Mouse (Mus musculus) lung, embryonic 15.5 days (tissue): Measurements from ENCODE around the gene Ldhc. TPM values are rescaled to one million over a fixed set of nuclear protein-coding genes. Genes with fewer than 3 reads are reported as not detected.
"Not testable (repeated sequence)": the region's sequence is repeated elsewhere in the genome, so short reads cannot be mapped to it uniquely, and the experiment has no call there.

Experiments used
- ATAC-seq: fragments of 200-750 bp; cut with Nextera tagmentation; 2 replicates; pipeline ENCODE4 v1.8.0; 2017; ENCODE audit warnings: moderate number of reproducible peaks, borderline replicate concordance; ENCODE audit not compliant: low FRiP score, low TSS enrichment; ENCODE audit errors: extremely low read depth
- H3K27ac ChIP-seq: fragments of 300-500 bp; sonication (generic); 2 replicates; pipeline ENCODE4 v1.5.1; 2015; ENCODE audit warnings: moderate library complexity, mild to moderate bottlenecking, inconsistent platforms
- H3K27me3 ChIP-seq: fragments of 300-500 bp; sonication (generic); 2 replicates; pipeline ENCODE4 v1.6.1; 2015; ENCODE audit warnings: inconsistent platforms
- H3K36me3 ChIP-seq: fragments of 300-500 bp; sonication (generic); 2 replicates; pipeline ENCODE4 v1.6.1; 2015; ENCODE audit warnings: inconsistent platforms
- H3K4me1 ChIP-seq: fragments of 300-500 bp; sonication (generic); 2 replicates; pipeline ENCODE4 v1.6.1; 2015; ENCODE audit warnings: inconsistent platforms
- H3K4me2 ChIP-seq: fragments of 300-500 bp; sonication (generic); 2 replicates; pipeline ENCODE4 v1.6.1; 2015; ENCODE audit warnings: inconsistent platforms, mild to moderate bottlenecking, moderate library complexity
- H3K4me3 ChIP-seq: fragments of 300-500 bp; sonication (generic); 2 replicates; pipeline ENCODE4 v1.5.1; 2015; ENCODE audit warnings: mild to moderate bottlenecking, inconsistent platforms
- H3K9ac ChIP-seq: fragments of 300-500 bp; sonication (generic); 2 replicates; pipeline ENCODE4 v1.6.1; 2015; ENCODE audit warnings: inconsistent platforms
- H3K9me3 ChIP-seq: fragments of 300-500 bp; sonication (generic); 2 replicates; pipeline ENCODE4 v1.6.1; 2016; ENCODE audit warnings: inconsistent platforms
- WGBS: fragments of 180-500 bp; shearing (Covaris S2); methylation state at CpG from one replicate; pipeline ENCODE4 v1.1.7; 2015; 5-methylcytosine and 5-hydroxymethylcytosine counted together
- polyA plus RNA-seq: library from polyadenylated mRNA; unstranded; fragments of >200 nt; fragmentation: Nextera tagmentation; extraction: Ambion mirVana; gene quantifications from 2 replicates; pipeline ENCODE4 v1.2.1, GENCODE M21; 2015

Ldhc gene
- polyA plus RNA-seq, result 0.14 TPM in 1 of 2 replicates, not detected in the other

DNA sequence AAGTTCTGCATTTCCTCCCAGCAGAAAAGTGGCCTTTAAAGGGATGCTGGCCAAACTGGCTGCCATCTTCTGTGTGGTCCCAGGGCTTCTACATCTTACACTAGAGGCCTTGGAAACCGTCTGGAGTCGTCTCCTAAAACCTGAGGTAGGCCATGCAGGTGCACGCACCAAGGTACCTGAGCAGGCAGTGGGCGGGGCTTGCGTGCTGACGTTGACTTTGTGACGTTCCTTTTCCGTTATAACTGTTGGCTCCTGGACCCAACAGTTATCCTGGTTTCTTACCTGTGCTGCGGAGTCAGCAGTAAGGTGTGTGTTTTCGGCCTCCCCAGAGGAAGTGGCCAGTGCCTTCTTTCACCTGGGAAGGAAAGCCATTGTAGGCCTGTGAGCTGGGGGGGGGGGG is at the start of gene Ldhc:
Ldhc (plus strand) TSS at position 208 of the 400 bp plus-strand sequence.
- Histone ChIP-seq H3K4me3 (no peak within 1 kb of the TSS), H3K27me3 (no peaks in the 10 kb centered on the region), H3K27ac (no peak within 1 kb of the TSS), H3K36me3 (peaks cover 4% of the 10 kb centered on the region), H3K4me2 (no peak within 1 kb of the TSS), H3K9me3 (no peaks in the 10 kb centered on the region), H3K9ac (no peak within 1 kb of the TSS), H3K4me1 (no peaks in the 10 kb centered on the region)
- no peak for ATAC-seq
- 35% methylated on average over 10 of the region's 10 CpGs for WGBS

DNA sequence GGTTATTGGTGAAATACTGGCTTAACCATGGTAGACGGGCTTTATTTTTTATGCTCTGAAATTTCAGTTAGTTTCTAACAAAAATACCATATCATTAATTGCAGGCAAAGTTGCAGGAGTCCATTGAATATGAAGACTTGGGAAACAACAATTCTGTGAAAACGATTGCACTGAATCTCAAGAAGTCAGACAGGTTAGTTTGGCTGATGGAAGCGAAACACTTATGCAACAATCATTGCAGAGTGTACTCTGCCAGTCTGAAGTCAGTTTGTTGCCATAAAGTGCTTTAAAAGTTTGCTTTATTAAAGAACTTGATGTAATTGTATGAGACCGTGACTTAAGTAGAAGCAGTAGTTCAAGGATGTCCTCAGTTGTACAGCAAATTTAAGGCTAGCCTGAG is 47.0 kb upstream of the Ldhc start:
- peaks cover 79% of the 10 kb centered on the region for H3K36me3 ChIP-seq
- WGBS, result 82% methylated on average over 4 of the region's 4 CpGs
- ATAC-seq, result no peak

DNA sequence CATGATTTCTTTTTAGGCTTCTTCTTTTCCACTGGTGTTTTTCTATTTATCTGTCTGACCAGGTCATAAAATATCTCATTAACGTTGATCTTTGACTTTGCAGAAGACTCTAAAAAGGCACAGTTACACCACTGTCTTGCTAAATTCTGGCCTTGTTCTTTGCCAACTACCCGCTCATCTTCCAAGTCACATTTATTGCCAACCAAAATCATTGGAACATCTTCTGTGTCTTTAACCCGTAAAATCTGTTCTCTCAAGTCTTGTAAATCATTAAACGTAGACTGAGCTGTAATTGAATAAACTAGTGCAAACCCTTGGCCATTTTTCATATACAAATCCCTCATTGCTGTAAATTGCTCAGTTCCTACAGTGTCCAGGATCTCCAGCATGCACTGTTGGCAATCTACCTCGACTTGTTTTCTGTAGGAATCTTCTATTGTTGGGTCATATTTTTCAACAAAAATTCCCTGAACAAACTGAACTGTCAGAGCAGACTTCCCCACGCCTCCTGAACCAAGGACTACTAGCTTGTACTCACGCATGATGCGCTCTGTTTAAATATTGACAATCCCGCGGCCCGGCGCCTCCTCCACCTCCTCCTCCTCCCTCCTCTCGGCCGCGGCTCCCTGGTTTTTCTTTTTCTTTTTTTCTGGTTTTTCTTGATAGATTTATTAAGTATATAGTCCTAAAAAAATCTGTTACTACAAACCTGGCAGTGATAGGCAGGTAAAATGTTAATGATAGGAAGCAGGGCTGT is 39.9 kb upstream of the Ldhc start:
- H3K9me3 ChIP-seq, H3K4me1 ChIP-seq, ATAC-seq, H3K4me2 ChIP-seq, H3K9ac ChIP-seq, H3K4me3 ChIP-seq, H3K27ac ChIP-seq, H3K27me3 ChIP-seq: not testable (repeated sequence)
- H3K36me3 ChIP-seq, result peaks cover 66% of the 10 kb centered on the region
- WGBS, result 78% methylated on average over 15 of the region's 15 CpGs

More for the DNA sequence above, 47.0 kb upstream of the Ldhc start:
- no peaks in the 10 kb centered on the region for H3K4me1 ChIP-seq
- H3K27me3 ChIP-seq, result no peaks in the 10 kb centered on the region
- H3K4me3 ChIP-seq, result no peak overlapping the region
- no peak overlapping the region for H3K27ac ChIP-seq
- no peaks in the 10 kb centered on the region for H3K9me3 ChIP-seq
- no peak overlapping the region for H3K4me2 ChIP-seq
- H3K9ac ChIP-seq, result no peak overlapping the region

DNA sequence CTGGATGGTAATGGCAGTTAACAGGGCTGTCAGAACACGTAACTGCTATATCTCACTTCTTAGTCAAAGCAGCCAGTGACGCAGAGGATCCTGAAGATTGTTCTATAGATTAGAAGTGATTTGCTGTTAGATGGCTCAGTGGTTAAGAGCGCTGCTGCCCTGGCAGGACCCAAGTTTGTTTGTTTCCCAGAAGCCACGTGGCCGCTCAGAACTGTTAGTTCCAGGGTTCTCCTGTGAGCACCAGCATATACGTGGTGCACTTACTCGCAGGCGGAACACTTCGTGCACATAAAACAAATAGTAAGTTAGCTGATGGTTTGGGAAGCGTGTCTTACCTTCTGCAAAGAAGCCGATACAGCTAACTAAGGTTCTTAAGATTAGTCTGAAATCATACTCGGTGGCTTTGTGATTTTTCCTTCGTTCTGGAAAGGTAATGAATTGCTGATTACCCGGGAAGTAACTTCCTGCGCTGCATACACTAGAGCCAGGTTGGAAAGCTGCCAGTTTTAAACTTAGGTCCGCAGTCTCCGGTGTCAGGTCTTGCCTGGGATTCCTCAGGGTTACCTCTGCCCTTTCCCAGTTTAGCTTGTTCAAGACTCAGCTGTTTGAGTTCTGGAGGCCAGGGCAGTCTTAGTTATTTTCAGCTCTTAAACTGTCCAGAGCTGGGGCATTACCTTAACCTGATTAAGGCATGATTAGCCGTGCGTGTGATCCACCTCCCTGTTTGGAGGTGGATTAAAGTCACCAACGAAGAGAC is 33.8 kb upstream of the Ldhc start:
- ATAC-seq, result no peak
- 0 out of 2 replicates have a peak overlapping the region, but pooled peaks have one; percentile 7 for H3K27ac ChIP-seq

GRCm38 (mm10) chr7:46827803-46828184 is 33.2 kb upstream of the Ldhc start:
- no peak overlapping the region for H3K9ac ChIP-seq
- H3K27me3 ChIP-seq, result no peaks in the 10 kb centered on the region
- no peaks in the 10 kb centered on the region for H3K9me3 ChIP-seq
- peaks cover 13% of the 10 kb centered on the region for H3K36me3 ChIP-seq
- ATAC-seq, result no peak
- no peak overlapping the region for H3K4me2 ChIP-seq
- H3K4me1 ChIP-seq, result peaks cover 22% of the 10 kb centered on the region
- H3K4me3 ChIP-seq, result no peak overlapping the region
- 80% methylated on average over 2 of the region's 2 CpGs for WGBS
- H3K27ac ChIP-seq, result 0 out of 2 replicates have a peak overlapping the region, but pooled peaks have one; percentile 7

More for the DNA sequence above, 33.8 kb upstream of the Ldhc start:
- peaks cover 18% of the 10 kb centered on the region for H3K36me3 ChIP-seq
- no peaks in the 10 kb centered on the region for H3K27me3 ChIP-seq
- peaks cover 19% of the 10 kb centered on the region for H3K4me1 ChIP-seq
- no peaks in the 10 kb centered on the region for H3K9me3 ChIP-seq
- peak overlapping the region; percentile 4; the same call in 1 of the 2 replicates for H3K4me2 ChIP-seq
- 45% methylated on average over 20 of the region's 20 CpGs for whole genome bisulfite sequencing
- H3K4me3 ChIP-seq, result no peak overlapping the region
- no peak overlapping the region for H3K9ac ChIP-seq

DNA sequence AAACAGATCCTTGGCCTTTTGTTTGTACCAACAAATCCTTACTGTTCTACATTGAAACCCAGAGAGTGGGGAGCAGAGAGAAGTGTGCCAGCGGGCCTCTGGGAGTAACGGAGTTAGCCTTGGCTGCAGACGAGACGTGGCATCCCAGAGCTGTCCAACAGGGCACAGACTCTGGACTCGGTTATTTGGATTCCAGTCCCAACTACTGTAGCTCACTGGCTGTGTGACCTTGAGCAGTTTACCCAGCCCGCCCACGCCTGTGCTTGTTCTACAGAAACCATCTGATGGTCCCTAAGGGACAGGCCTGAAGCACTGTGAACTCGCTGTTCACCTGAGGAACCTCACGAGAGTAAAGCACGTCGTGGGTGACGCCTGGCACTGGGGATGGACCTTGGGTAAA is 31.1 kb upstream of the Ldhc start:
- peaks cover 33% of the 10 kb centered on the region for H3K4me1 ChIP-seq
- no peak overlapping the region for H3K4me2 ChIP-seq
- H3K36me3 ChIP-seq, result no peaks in the 10 kb centered on the region
- no peak for ATAC-seq
- no peak overlapping the region for H3K9ac ChIP-seq
- H3K27ac ChIP-seq, result no peak overlapping the region
- no peaks in the 10 kb centered on the region for H3K27me3 ChIP-seq
- WGBS, result 85% methylated on average over 12 of the region's 12 CpGs
- no peak overlapping the region for H3K4me3 ChIP-seq
- no peaks in the 10 kb centered on the region for H3K9me3 ChIP-seq

DNA sequence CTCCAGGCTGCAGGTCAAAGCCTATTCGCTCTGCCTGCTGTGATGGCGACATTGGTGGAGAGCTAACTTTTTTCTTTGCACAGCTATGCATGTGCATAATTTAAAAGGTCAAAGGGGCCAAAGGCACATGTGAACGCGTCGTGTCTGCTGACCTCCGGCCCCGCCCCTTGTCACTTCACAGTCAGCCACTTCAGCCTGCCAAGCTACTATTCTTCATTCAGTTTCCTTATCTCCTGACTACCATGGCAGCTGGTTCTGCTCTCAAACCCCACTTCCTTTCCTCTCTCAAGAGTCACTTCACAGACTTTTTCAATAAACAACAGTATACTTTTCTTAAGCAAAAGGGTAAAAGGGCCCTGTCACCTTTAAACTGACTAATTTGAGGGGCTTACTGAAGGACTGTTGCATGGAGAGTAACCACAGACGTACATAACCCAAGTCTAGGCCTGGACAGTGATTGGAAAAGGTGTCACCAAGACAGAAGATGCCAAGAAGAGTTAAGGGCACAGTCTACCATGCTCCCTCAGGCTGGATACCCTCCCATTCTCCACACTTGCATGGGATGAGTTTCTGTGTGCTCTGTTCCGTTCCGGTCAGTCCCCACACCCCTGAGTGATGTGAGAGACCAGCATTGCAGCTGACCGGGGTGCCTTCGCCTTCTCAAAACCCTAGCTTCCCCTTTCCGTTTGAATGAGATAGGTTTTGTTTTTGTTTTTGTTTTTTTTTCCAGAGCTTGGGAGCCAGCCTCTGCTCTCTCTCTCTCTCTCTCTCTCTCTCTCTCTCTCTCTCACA is 30.0 kb upstream of the Ldhc start:
- ATAC-seq, result peak; percentile 68; the same call in 1 of the 2 replicates
- H3K36me3 ChIP-seq, result no peaks in the 10 kb centered on the region
- H3K9me3 ChIP-seq, result no peaks in the 10 kb centered on the region
- whole genome bisulfite sequencing, result 25% methylated on average over 13 of the region's 13 CpGs
- H3K27ac ChIP-seq, result peak overlapping the region; percentile 68
- peaks cover 33% of the 10 kb centered on the region for H3K4me1 ChIP-seq
- no peak overlapping the region for H3K4me2 ChIP-seq
- no peak overlapping the region for H3K4me3 ChIP-seq
- no peak overlapping the region for H3K9ac ChIP-seq
- no peaks in the 10 kb centered on the region for H3K27me3 ChIP-seq

- H3K27me3 ChIP-seq, result no peaks in the 10 kb centered on the region
- no peaks in the 10 kb centered on the region for H3K36me3 ChIP-seq
- 67% methylated on average over 8 of the region's 8 CpGs for WGBS
- peaks cover 33% of the 10 kb centered on the region for H3K4me1 ChIP-seq
- ATAC-seq, result no peak
- peak overlapping the region; percentile 68 for H3K27ac ChIP-seq
- no peaks in the 10 kb centered on the region for H3K9me3 ChIP-seq
- H3K9ac ChIP-seq, result no peak overlapping the region
- H3K4me3 ChIP-seq, result no peak overlapping the region
- H3K4me2 ChIP-seq, result no peak overlapping the region
Measured at GRCm38 (mm10) chr7:46831693-46832092, 29.3 kb upstream of the Ldhc start.

GRCm38 (mm10) chr7:46832112-46832810 is 28.7 kb upstream of the Ldhc start:
- H3K4me3 ChIP-seq, H3K9ac ChIP-seq, H3K4me2 ChIP-seq, H3K36me3 ChIP-seq, H3K27ac ChIP-seq, H3K9me3 ChIP-seq, H3K27me3 ChIP-seq, ATAC-seq: not testable (repeated sequence)
- peaks cover 33% of the 10 kb centered on the region for H3K4me1 ChIP-seq
- 89% methylated on average over 11 of the region's 11 CpGs for WGBS

DNA sequence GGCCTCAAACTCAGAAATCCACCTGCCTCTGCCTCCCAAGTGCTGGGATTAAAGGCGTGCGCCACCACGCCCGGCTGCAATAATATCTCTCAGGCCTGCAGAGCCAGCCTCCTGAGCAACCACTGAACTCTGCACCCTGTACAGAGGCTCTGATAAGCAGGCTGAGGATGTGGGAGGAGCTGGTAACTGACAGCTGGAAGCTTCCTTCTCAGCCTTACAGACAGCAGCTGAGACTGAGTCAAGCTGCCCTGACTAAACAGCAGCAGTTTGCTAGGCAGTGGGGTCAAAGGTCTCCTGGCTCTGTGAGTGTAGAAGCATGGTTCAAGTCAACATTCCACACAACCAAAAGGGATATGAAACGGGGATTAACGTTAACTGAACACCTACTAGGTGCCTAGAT is 27.7 kb upstream of the Ldhc start:
- peak; percentile 83 for ATAC-seq
- Histone ChIP-seq H3K4me1 (peaks cover 43% of the 10 kb centered on the region), H3K4me2 (no peak overlapping the region), H3K36me3 (no peaks in the 10 kb centered on the region), H3K9me3 (no peaks in the 10 kb centered on the region), H3K9ac (no peak overlapping the region), H3K27me3 (no peaks in the 10 kb centered on the region), H3K4me3 (no peak overlapping the region), H3K27ac (no peak overlapping the region)
- WGBS, result 33% methylated on average over 6 of the region's 6 CpGs

DNA sequence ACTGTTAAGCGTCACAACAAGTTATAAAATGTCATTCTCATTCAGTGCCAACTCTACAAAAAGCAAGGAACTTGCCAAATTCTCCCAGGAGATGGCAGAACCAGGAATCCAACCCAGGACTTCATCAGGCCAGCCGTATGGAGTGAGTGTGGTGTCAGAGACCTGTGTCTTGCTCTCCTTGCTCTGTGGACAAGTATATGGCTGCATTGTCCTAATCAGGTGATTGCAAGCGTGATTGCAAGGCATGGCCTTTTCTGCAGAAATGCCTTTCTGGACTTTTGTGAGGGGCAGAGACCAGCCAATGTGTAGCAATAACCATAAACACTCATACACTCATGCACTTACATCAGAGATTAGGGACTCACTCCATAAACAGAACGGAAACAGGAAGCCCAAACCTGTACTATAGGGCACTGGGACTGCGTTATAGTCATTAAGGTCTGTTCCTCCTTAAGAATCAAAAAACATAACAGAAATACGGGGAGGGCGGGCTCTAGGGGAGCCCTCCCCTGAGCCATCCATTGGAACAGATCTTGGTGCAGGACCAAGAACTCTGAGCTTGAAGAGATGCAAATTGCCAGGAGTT is 27.2 kb upstream of the Ldhc start:
- WGBS, result 76% methylated on average over 7 of the region's 7 CpGs
- Histone ChIP-seq H3K36me3 (no peaks in the 10 kb centered on the region), H3K27me3 (no peaks in the 10 kb centered on the region), H3K4me1 (peaks cover 48% of the 10 kb centered on the region), H3K9me3 (no peaks in the 10 kb centered on the region), H3K27ac (no peak overlapping the region), H3K9ac (no peak overlapping the region), H3K4me3 (no peak overlapping the region), H3K4me2 (no peak overlapping the region)
- ATAC-seq, result no peak
